Mouse (Mus musculus) liver, postnatal 0 days (tissue): ENCODE results near the gene Lrtm2.
A peak's percentile ranks its signal among the peaks of the same experiment; 100 is the strongest.

Source experiments
- CTCF ChIP-seq: sonication (generic); IDR thresholded peaks from 2 replicates; pipeline ENCODE4 v1.5.1; 2016; ENCODE audit warnings: antibody characterized with exemption, low read depth
- EP300 ChIP-seq: IDR thresholded peaks from 2 replicates; pipeline ENCODE4 v1.6.1; 2016; ENCODE audit warnings: antibody characterized with exemption, low read depth, mild to moderate bottlenecking

DNA sequence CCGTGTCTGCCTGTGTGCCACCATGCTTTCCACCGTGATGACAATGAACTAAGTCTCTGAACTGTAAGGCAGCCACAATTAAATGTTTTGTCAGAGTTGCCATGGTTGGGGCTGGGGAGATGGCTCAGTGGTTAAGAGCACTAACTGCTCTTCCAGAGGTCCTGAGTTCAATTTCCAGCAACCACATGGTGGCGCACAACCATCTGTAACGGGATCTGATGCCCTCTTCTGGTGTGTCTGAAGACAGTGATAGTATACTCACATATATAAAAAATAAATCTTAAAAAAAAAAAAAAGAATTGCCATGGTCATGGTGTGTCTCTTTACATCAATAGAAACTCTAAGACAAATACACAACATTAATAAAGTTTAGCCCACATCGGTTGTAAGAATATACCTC lies 44.5 kb upstream of the Lrtm2 start:
- TF ChIP-seq CTCF (peak; percentile 32; the same call in 1 of the 2 replicates), EP300 (no peak)
